Mouse (Mus musculus): ENCODE results near the gene P2ry2.
A peak's percentile ranks its signal among the peaks of the same experiment; 100 is the strongest.

GRCm38 (mm10) chr7:101051551-101052221, 39.0 kb upstream of the P2ry2 start:
- TF ChIP-seq CTCF (conservative IDR thresholded peaks at IDR 0.05 in 1 of 2, IDR thresholded peaks at IDR 0.05 in 1 of 2; ENCODE audit: low read depth in 2 of 2, low read length in 2 of 2) (peak; percentile 82 to 93), POLR2A (IDR thresholded peaks at IDR 0.05; ENCODE audit: low read depth, low read length) (no peak), RAD21 (IDR thresholded peaks at IDR 0.05; ENCODE audit: low read depth, low read length) (peak; percentile 89), EP300 (IDR thresholded peaks at IDR 0.05; ENCODE audit: low read length) (no peak), MAFK (IDR thresholded peaks at IDR 0.05; ENCODE audit: insufficient replicate concordance, low read length) (no peak), POLR2AphosphoS2 (IDR thresholded peaks at IDR 0.05; ENCODE audit: low read depth, low read length) (no peak), ZMIZ1 (IDR thresholded peaks at IDR 0.05; ENCODE audit: low read depth, low read length) (no peak), MAX (IDR thresholded peaks at IDR 0.05; ENCODE audit: low read length) (no peak; the same call in 1 of the 2 replicates), CHD2 (IDR thresholded peaks at IDR 0.05; ENCODE audit: low read length) (peak; percentile 67; the same call in 1 of the 2 replicates), USF1 (IDR thresholded peaks at IDR 0.05; ENCODE audit: low read depth, low read length) (no peak), ZKSCAN1 (IDR thresholded peaks at IDR 0.05; ENCODE audit: borderline replicate concordance, low read depth, low read length) (no peak), BHLHE40 (IDR thresholded peaks at IDR 0.05; ENCODE audit: low read depth, low read length) (no peak), HCFC1 (IDR thresholded peaks at IDR 0.05; ENCODE audit: low read depth, low read length) (no peak), NELFE (IDR thresholded peaks at IDR 0.05; ENCODE audit: low read depth, low read length) (0 out of 2 replicates have a peak, but pooled peaks have one; percentile 19)
